Mouse (Mus musculus) olfactory bulb, adult 2 months (tissue): ENCODE data around the gene Crb2.

Experiments
- CTCF ChIP-seq: fragments of 200-500 bp; IDR thresholded peaks from 2 replicates; pipeline ENCODE4 v1.5.1; 2012; ENCODE audit warnings: low read depth, mild to moderate bottlenecking, low read length, moderate library complexity; ENCODE audit not compliant: insufficient read depth
- POLR2A ChIP-seq: fragments of 200-500 bp; IDR thresholded peaks from 2 replicates; pipeline ENCODE4 v1.6.1; 2012; ENCODE audit warnings: mild to moderate bottlenecking, low read depth, low read length, moderate library complexity; ENCODE audit not compliant: insufficient read depth

DNA sequence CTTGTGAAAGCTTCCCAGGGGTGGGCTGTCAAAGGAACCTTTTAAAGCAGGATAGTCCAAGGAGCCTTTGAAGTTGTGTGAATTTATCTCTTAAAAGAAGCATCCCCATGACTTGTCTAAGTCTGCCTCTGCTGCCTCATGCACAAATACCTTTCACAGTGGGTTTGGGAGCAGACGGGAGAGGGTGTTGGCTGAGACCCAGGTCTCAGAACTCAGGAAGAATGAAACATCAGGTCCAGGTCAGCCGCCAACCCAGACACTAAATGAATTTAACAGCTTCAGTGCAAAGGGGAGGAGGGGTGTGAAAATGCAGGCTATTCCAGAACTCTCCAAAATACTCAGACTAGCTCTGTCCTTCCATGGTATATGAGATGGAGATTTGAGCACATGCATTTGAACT lies 28.1 kb upstream of the Crb2 start:
- TF ChIP-seq CTCF: no peak
- TF ChIP-seq POLR2A: no peak
